ENCODE assay signal across 8 mouse cellular contexts in the genomic region with DNA sequence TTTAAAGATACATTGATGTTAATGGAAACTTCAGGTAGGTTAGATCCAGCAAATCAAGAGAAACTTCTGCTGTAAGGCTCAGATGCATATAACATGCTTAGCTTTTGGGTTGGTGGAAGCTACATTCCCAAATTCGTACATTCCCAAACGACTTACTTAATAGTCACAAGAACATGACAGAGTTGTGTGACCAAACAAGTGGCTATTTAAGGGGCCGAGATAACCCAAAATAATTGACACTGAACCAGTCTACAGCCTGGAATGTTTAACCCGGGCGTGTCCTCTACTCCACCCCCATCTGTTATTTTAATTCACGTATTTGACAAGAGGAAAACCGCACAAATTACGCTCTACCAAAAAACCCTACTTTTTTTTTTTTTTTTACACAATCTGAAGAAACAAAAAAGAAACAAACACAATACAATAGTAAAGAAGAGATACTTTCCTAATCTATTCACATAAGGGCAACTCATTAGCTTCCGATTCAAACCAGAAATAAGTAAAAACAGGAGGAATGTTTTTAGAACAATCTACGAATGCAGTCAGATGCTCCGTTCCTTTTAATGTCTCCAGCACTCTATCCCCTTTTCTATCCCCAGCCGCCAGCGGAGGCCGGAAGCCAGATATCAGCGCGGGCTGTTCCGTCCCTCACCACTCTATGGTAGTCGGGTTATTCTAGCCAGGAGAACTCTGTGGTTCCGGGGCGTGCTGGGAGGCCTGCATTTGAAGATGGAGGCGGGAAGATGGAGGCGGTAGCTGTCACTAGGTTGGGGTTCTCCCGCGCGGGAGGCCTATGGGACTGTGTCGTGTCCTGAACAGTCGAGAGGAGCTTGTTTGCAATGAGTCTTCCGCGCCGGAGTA. TPM values are rescaled to one million over a fixed set of nuclear protein-coding genes. Genes with fewer than 3 reads are reported as not detected.
DNase-seq lines count a peak whose midpoint lies in the region; ATAC-seq and TF ChIP-seq lines count a peak whose summit lies in the region.

A gene (plus strand): TSS at position 726 of the 861 bp plus-strand sequence.

- H3K36me3 ChIP-seq in CH12.LX (replicated peaks in 1 of 2; ENCODE audit: control insufficient read depth in 1 of 2, insufficient read depth in 1 of 2, low read length in 1 of 2): peaks cover 6 to 31% of the 10 kb centered on the region in 2 experiments
- no peaks in the 10 kb centered on the region for H3K36me3 ChIP-seq in forebrain, embryonic 11.5 days (ENCODE audit: control insufficient read depth, insufficient read depth, low read length)
- no peaks in the 10 kb centered on the region for H3K36me3 ChIP-seq in heart, embryonic 16.5 days (ENCODE audit: control insufficient read depth, insufficient read depth)
- H3K36me3 ChIP-seq in liver, embryonic 15.5 days (replicated peaks): peaks cover 24% of the 10 kb centered on the region
- H3K36me3 ChIP-seq in neural tube, embryonic 12.5 days: no peaks in the 10 kb centered on the region

- H3K9me3 ChIP-seq in CH12.LX (replicated peaks; ENCODE audit: low read length): no peaks in the 10 kb centered on the region
- H3K9me3 ChIP-seq in forebrain, embryonic 11.5 days (ENCODE audit: control insufficient read depth, low read length): no peaks in the 10 kb centered on the region
- H3K9me3 ChIP-seq in heart, embryonic 16.5 days (replicated peaks; ENCODE audit: control insufficient read depth, low read length): no peaks in the 10 kb centered on the region
- H3K9me3 ChIP-seq in liver, embryonic 15.5 days (replicated peaks): no peaks in the 10 kb centered on the region
- no peaks in the 10 kb centered on the region for H3K9me3 ChIP-seq in neural tube, embryonic 12.5 days

- peaks cover 20% of the 10 kb centered on the region for H3K79me2 ChIP-seq in CH12.LX (replicated peaks; ENCODE audit: control insufficient read depth, extremely low read depth, insufficient read depth, poor library complexity, severe bottlenecking)

- peak; percentile 98 for DNase-seq in CH12.LX (ENCODE audit: extremely low read depth)
- peak; percentile 94 for DNase-seq in c-Kit-positive CD71-positive TER-119-negative erythroid progenitor cells, embryonic 14.5 days (ENCODE audit: low read depth)
- peak; percentile 91 for DNase-seq in forebrain, embryonic 11.5 days (ENCODE audit: low spot score)
- DNase-seq in kidney, postnatal 36 days: peak; percentile 93 to 95
- DNase-seq in telencephalon, adult 2 months (ENCODE audit: low read depth, low spot score): peak; percentile 89

- H3K4me3 ChIP-seq in CH12.LX (replicated peaks in 1 of 3; ENCODE audit: low read depth in 2 of 3, low read length in 2 of 3, poor library complexity in 1 of 3): peak within 1 kb of the TSS; percentile 61 to 85 (median 70)
- peak within 1 kb of the TSS; percentile 90 for H3K4me3 ChIP-seq in forebrain, embryonic 11.5 days (ENCODE audit: low read depth, low read length)
- H3K4me3 ChIP-seq in heart, embryonic 16.5 days (ENCODE audit: low read length): peak within 1 kb of the TSS; percentile 76
- H3K4me3 ChIP-seq in liver, embryonic 15.5 days (replicated peaks): peak within 1 kb of the TSS; percentile 89
- H3K4me3 ChIP-seq in neural tube, embryonic 12.5 days: peak within 1 kb of the TSS; percentile 73

- H3K9ac ChIP-seq in CH12.LX (ENCODE audit: insufficient read depth, low read depth): peak within 1 kb of the TSS; percentile 87
- peak within 1 kb of the TSS; percentile 83 for H3K9ac ChIP-seq in forebrain, embryonic 11.5 days (ENCODE audit: low read length)
- H3K9ac ChIP-seq in heart, embryonic 16.5 days (ENCODE audit: low read length): peak within 1 kb of the TSS; percentile 73
- peak within 1 kb of the TSS; percentile 82 for H3K9ac ChIP-seq in liver, embryonic 15.5 days
- H3K9ac ChIP-seq in neural tube, embryonic 12.5 days: peak within 1 kb of the TSS; percentile 66

- no peak for TF ChIP-seq CTCF in CH12.LX (conservative IDR thresholded peaks at IDR 0.05 in 1 of 2, IDR thresholded peaks at IDR 0.05 in 1 of 2; ENCODE audit: low read depth in 2 of 2, low read length in 2 of 2)

- no peak for TF ChIP-seq EP300 in CH12.LX (IDR thresholded peaks at IDR 0.05; ENCODE audit: low read length)

- H3K4me2 ChIP-seq in CH12.LX (ENCODE audit: insufficient read depth, low read depth, poor library complexity, severe bottlenecking): peak within 1 kb of the TSS; percentile 97
- H3K4me2 ChIP-seq in forebrain, embryonic 11.5 days (ENCODE audit: low read depth, low read length, severe bottlenecking): peak within 1 kb of the TSS; percentile 78
- H3K4me2 ChIP-seq in heart, embryonic 16.5 days (ENCODE audit: low read depth, low read length): peak within 1 kb of the TSS; percentile 85
- H3K4me2 ChIP-seq in liver, embryonic 15.5 days: peak within 1 kb of the TSS; percentile 76
- H3K4me2 ChIP-seq in neural tube, embryonic 12.5 days (replicated peaks): peak within 1 kb of the TSS; percentile 93

- no peak for TF ChIP-seq RAD21 in CH12.LX (IDR thresholded peaks at IDR 0.05; ENCODE audit: low read depth, low read length)

- ATAC-seq in forebrain, embryonic 11.5 days (replicated peaks; ENCODE audit: low FRiP score): peak; percentile 96
- ATAC-seq in heart, embryonic 16.5 days (replicated peaks; ENCODE audit: extremely low read depth, insufficient read depth, low FRiP score): peak; percentile 97
- peak; percentile 96 for ATAC-seq in liver, embryonic 15.5 days (ENCODE audit: insufficient read depth)
- peak; percentile 99 for ATAC-seq in neural tube, embryonic 12.5 days (ENCODE audit: low FRiP score, low read depth)

- no peak within 1 kb of the TSS for H3K27ac ChIP-seq in CH12.LX (ENCODE audit: insufficient read depth, low read depth)
- no peak within 1 kb of the TSS for H3K27ac ChIP-seq in forebrain, embryonic 11.5 days (ENCODE audit: low read depth, low read length)
- H3K27ac ChIP-seq in heart, embryonic 16.5 days (ENCODE audit: low read length): peak within 1 kb of the TSS; percentile 71
- H3K27ac ChIP-seq in liver, embryonic 15.5 days (replicated peaks): peak within 1 kb of the TSS; percentile 66
- no peak within 1 kb of the TSS for H3K27ac ChIP-seq in neural tube, embryonic 12.5 days

- peaks cover 4 to 49% of the 10 kb centered on the region in 2 experiments; a peak in 3 of 4 replicates for H3K4me1 ChIP-seq in CH12.LX (ENCODE audit: control insufficient read depth in 1 of 2, insufficient read depth in 2 of 2)
- H3K4me1 ChIP-seq in forebrain, embryonic 11.5 days (replicated peaks; ENCODE audit: control insufficient read depth, insufficient read depth, low read length): peaks cover 2% of the 10 kb centered on the region; the same call in 1 of the 2 replicates
- peaks cover 9% of the 10 kb centered on the region for H3K4me1 ChIP-seq in heart, embryonic 16.5 days (ENCODE audit: control insufficient read depth, insufficient read depth, low read length)
- peaks cover 27% of the 10 kb centered on the region for H3K4me1 ChIP-seq in liver, embryonic 15.5 days (replicated peaks)
- H3K4me1 ChIP-seq in neural tube, embryonic 12.5 days: peaks cover 6% of the 10 kb centered on the region; the same call in 1 of the 2 replicates

- in situ Hi-C loops in CH12.LX (cut with MboI; ENCODE audit: low pct_ligation_motif_present, low pct_unique_long_range_greater_than_20kb, low sequenced_read_pairs): loop anchor here (5.0 kb wide), 1 partner anchor 284 kb away; no protein-coding TSS in a partner anchor

- TF ChIP-seq POLR2A in CH12.LX (IDR thresholded peaks at IDR 0.05; ENCODE audit: low read depth, low read length): peak; percentile 92

- dilution Hi-C loops in CH12.LX (cut with MboI; ENCODE audit: extremely low pct_ligation_motif_present, extremely low pct_unique_long_range_greater_than_20kb, low sequenced_read_pairs): no loop called here

- 5% methylated on average over 30 of the region's 30 CpGs for WGBS in forebrain, embryonic 11.5 days
- 2% methylated on average over 30 of the region's 30 CpGs for WGBS in heart, embryonic 16.5 days
- WGBS in liver, embryonic 15.5 days (ENCODE audit: insufficient replicate concordance): 2% methylated on average over 30 of the region's 30 CpGs
- WGBS in neural tube, embryonic 12.5 days: 7% methylated on average over 30 of the region's 30 CpGs

- no peaks in the 10 kb centered on the region for H3K27me3 ChIP-seq in CH12.LX (replicated peaks)
- H3K27me3 ChIP-seq in forebrain, embryonic 11.5 days (ENCODE audit: control insufficient read depth, insufficient read depth, low read length): no peaks in the 10 kb centered on the region
- H3K27me3 ChIP-seq in heart, embryonic 16.5 days (ENCODE audit: control insufficient read depth, insufficient read depth, low read length): no peaks in the 10 kb centered on the region
- H3K27me3 ChIP-seq in liver, embryonic 15.5 days: no peaks in the 10 kb centered on the region
- H3K27me3 ChIP-seq in neural tube, embryonic 12.5 days (replicated peaks): no peaks in the 10 kb centered on the region

TF ChIP-seq in CH12.LX, 34 proteins besides CTCF, POLR2A, EP300 and RAD21 (continues in another document):
- TF ChIP-seq TBP (conservative IDR thresholded peaks at IDR 0.05; ENCODE audit: low read depth, low read length): peak; percentile 97
- TF ChIP-seq POLR2AphosphoS2 (IDR thresholded peaks at IDR 0.05; ENCODE audit: low read depth, low read length): peak; percentile 95
- no peak for TF ChIP-seq MAFK (IDR thresholded peaks at IDR 0.05; ENCODE audit: insufficient replicate concordance, low read length)
- peak; percentile 97; the same call in 1 of the 2 replicates for TF ChIP-seq E2F4 (IDR thresholded peaks at IDR 0.05; ENCODE audit: insufficient replicate concordance, low read depth, low read length)
- TF ChIP-seq NRF1 (IDR thresholded peaks at IDR 0.05; ENCODE audit: low read depth, low read length): peak; percentile 61; the same call in 1 of the 2 replicates
- peak; percentile 100 for TF ChIP-seq ELF1 (IDR thresholded peaks at IDR 0.05; ENCODE audit: low read depth, low read length)
- no peak; the same call in 1 of the 2 replicates for TF ChIP-seq SMC3 (IDR thresholded peaks at IDR 0.05; ENCODE audit: low read depth, low read length)
- no peak for TF ChIP-seq ZC3H11A (IDR thresholded peaks at IDR 0.05; ENCODE audit: low read depth, low read length)
- TF ChIP-seq GABPA (IDR thresholded peaks at IDR 0.05; ENCODE audit: insufficient replicate concordance, low read depth, low read length): peak; percentile 98
- peak; percentile 73; the same call in 1 of the 2 replicates for TF ChIP-seq MAX (IDR thresholded peaks at IDR 0.05; ENCODE audit: low read length)
- TF ChIP-seq RCOR1 (conservative IDR thresholded peaks at IDR 0.05; ENCODE audit: low read depth, low read length): peak; percentile 7; the same call in 1 of the 2 replicates

RNA-seq across cellular contexts. Expression of the gene that starts here (rescaled TPM):
- total RNA-seq in CH12.LX (2012; rRNA removed) (19.1 and 21.8 TPM in 2 replicates), CH12.LX (2014; rRNA removed) (27.0 and 29.3 TPM in 2 replicates)
- 23.2 and 23.6 TPM in 2 replicates for polyA plus RNA-seq in CH12.LX (2012; ENCODE audit: insufficient read length, low read depth)
- polyA plus RNA-seq in forebrain, embryonic 11.5 days (2014; fragmentation: Nextera tagmentation; extraction: Ambion mirVana): 16.7 and 20.0 TPM in 2 replicates
- 4.2 and 6.3 TPM in 2 replicates for polyA plus RNA-seq in heart, embryonic 16.5 days (2015; fragmentation: Nextera tagmentation; extraction: Ambion mirVana)
- polyA plus RNA-seq in liver, embryonic 15.5 days (2015; fragmentation: Nextera tagmentation; extraction: Ambion mirVana): 7.5 and 8.1 TPM in 2 replicates
- 7.3 and 8.5 TPM in 2 replicates for polyA plus RNA-seq in neural tube, embryonic 12.5 days (2016; fragmentation: Nextera tagmentation; extraction: Ambion mirVana)

Comparison
In these comparisons a context has a peak if more than half of its experiments do, and no peak if none do; other contexts are left out.
1. H3K27ac ChIP-seq: peak in heart, embryonic 16.5 days (single experiment) and liver, embryonic 15.5 days (single experiment); none in CH12.LX (single experiment), forebrain, embryonic 11.5 days (single experiment) and neural tube, embryonic 12.5 days (single experiment).
2. Peak in every context shown above with its lines, with median percentiles within 50 percentile points of each other: DNase-seq, H3K4me2 ChIP-seq, H3K4me3 ChIP-seq, H3K9ac ChIP-seq and ATAC-seq.